Mouse (Mus musculus) liver, postnatal 0 days (tissue): Measurements from ENCODE around the gene Fetub. TPM values are rescaled to one million over a fixed set of nuclear protein-coding genes. Genes with fewer than 3 reads are reported as not detected.
"Not testable (repeated sequence)": the region's sequence is repeated elsewhere in the genome, so short reads cannot be mapped to it uniquely, and the experiment has no call there.

ENCODE experiments used
- ATAC-seq: fragments of 200-750 bp; cut with Nextera tagmentation; 2 replicates; pipeline ENCODE4 v1.8.0; 2017; ENCODE audit warnings: mild to moderate bottlenecking, moderate library complexity
- DNase-seq: peaks from one replicate; pipeline ENCODE4 v3.0.0-alpha.2; 2016
- H3K27ac ChIP-seq: fragments of 300-500 bp; sonication (generic); 2 replicates; pipeline ENCODE4 v1.5.1; 2014; ENCODE audit warnings: antibody characterized with exemption, moderate library complexity, mild to moderate bottlenecking, low read depth
- H3K27me3 ChIP-seq: fragments of 300-500 bp; sonication (generic); 2 replicates; pipeline ENCODE4 v1.6.1; 2014; ENCODE audit warnings: low read length, control low read depth, mixed read lengths; ENCODE audit not compliant: insufficient read depth
- H3K36me3 ChIP-seq: fragments of 300-500 bp; sonication (generic); replicated peaks from 2 replicates; pipeline ENCODE4 v1.6.1; 2014; ENCODE audit warnings: mild to moderate bottlenecking, control low read depth, low read length, moderate library complexity, mixed read lengths; ENCODE audit not compliant: insufficient read depth
- H3K4me1 ChIP-seq: fragments of 300-500 bp; sonication (generic); 2 replicates; pipeline ENCODE4 v1.6.1; 2014; ENCODE audit warnings: antibody characterized with exemption, mild to moderate bottlenecking, control low read depth; ENCODE audit not compliant: insufficient read depth
- H3K4me2 ChIP-seq: fragments of 300-500 bp; sonication (generic); 2 replicates; pipeline ENCODE4 v1.6.1; 2014; ENCODE audit warnings: low read depth, mild to moderate bottlenecking, low read length, moderate library complexity, mixed read lengths
- H3K4me3 ChIP-seq: fragments of 300-500 bp; sonication (generic); 2 replicates; pipeline ENCODE4 v1.5.1; 2014; ENCODE audit warnings: low read depth, low read length
- H3K9ac ChIP-seq: fragments of 300-500 bp; sonication (generic); replicated peaks from 2 replicates; pipeline ENCODE4 v1.6.1; 2014; ENCODE audit warnings: mild to moderate bottlenecking, moderate library complexity
- H3K9me3 ChIP-seq: fragments of 300-500 bp; sonication (generic); 2 replicates; pipeline ENCODE4 v1.6.1; 2016; ENCODE audit warnings: mild to moderate bottlenecking, control low read depth, low read length, mixed read lengths
- CTCF ChIP-seq: sonication (generic); IDR thresholded peaks from 2 replicates; pipeline ENCODE4 v1.5.1; 2016; ENCODE audit warnings: antibody characterized with exemption, low read depth
- EP300 ChIP-seq: IDR thresholded peaks from 2 replicates; pipeline ENCODE4 v1.6.1; 2016; ENCODE audit warnings: antibody characterized with exemption, low read depth, mild to moderate bottlenecking
- WGBS: fragments of 180-500 bp; shearing (Covaris S2); extraction: QIAGEN DNeasy Blood & Tissue Kit; methylation state at CpG from one replicate; pipeline ENCODE4 v1.1.7; 2014; ENCODE audit not compliant: insufficient replicate concordance; 5-methylcytosine and 5-hydroxymethylcytosine counted together
- polyA plus RNA-seq: library from polyadenylated mRNA; unstranded; fragments of >200 nt; fragmentation: Nextera tagmentation; extraction: Ambion mirVana; gene quantifications from 2 replicates; pipeline ENCODE4 v1.2.1, GENCODE M21; 2015

Fetub gene
- polyA plus RNA-seq, 1 experiment from 2014 or later: 578 TPM

- Histone ChIP-seq H3K36me3 (peaks cover 6% of the 10 kb centered on the region), H3K4me1 (no peaks in the 10 kb centered on the region), H3K9ac (no peak overlapping the region), H3K27ac (no peak overlapping the region), H3K4me3 (no peak overlapping the region), H3K27me3 (no peaks in the 10 kb centered on the region), H3K4me2 (no peak overlapping the region), H3K9me3 (no peaks in the 10 kb centered on the region)
- TF ChIP-seq CTCF: no peak
- TF ChIP-seq EP300: no peak
- DNase-seq: no peak
- no peak for ATAC-seq
- 81% methylated on average over 11 of the region's 11 CpGs for WGBS
Measured at GRCm38 (mm10) chr16:22931431-22932200, 13.5 kb downstream of the Fetub start.

- ATAC-seq (no peak), DNase-seq (no peak)
- no peaks in the 10 kb centered on the region for H3K27me3 ChIP-seq
- H3K27ac ChIP-seq: no peak overlapping the region
- no peak for TF ChIP-seq CTCF
- TF ChIP-seq EP300: no peak
- H3K9ac ChIP-seq: no peak overlapping the region
- H3K4me2 ChIP-seq: no peak overlapping the region
- H3K9me3 ChIP-seq: no peaks in the 10 kb centered on the region
- 84% methylated on average over 12 of the region's 12 CpGs for WGBS
- H3K36me3 ChIP-seq: peaks cover 11% of the 10 kb centered on the region
- H3K4me1 ChIP-seq: no peaks in the 10 kb centered on the region
- H3K4me3 ChIP-seq: no peak overlapping the region
Measured at GRCm38 (mm10) chr16:22937631-22938030, 19.5 kb downstream of the Fetub start.

GRCm38 (mm10) chr16:22938541-22938940 is 20.4 kb downstream of the Fetub start:
- H3K36me3 ChIP-seq: peaks cover 11% of the 10 kb centered on the region
- no peaks in the 10 kb centered on the region for H3K4me1 ChIP-seq
- no peak overlapping the region for H3K4me3 ChIP-seq
- WGBS: 54% methylated on average over 2 of the region's 2 CpGs
- peak overlapping the region; percentile 57 for H3K27ac ChIP-seq
- H3K9me3 ChIP-seq: no peaks in the 10 kb centered on the region
- ATAC-seq (peak; percentile 49; the same call in 1 of the 2 replicates), DNase-seq (peak; percentile 35)
- TF ChIP-seq CTCF (no peak), EP300 (no peak)
- H3K27me3 ChIP-seq: no peaks in the 10 kb centered on the region
- H3K4me2 ChIP-seq: no peak overlapping the region
- no peak overlapping the region for H3K9ac ChIP-seq

- DNase-seq (no peak), ATAC-seq (peak; percentile 49; the same call in 1 of the 2 replicates)
- no peak for TF ChIP-seq EP300
- TF ChIP-seq CTCF: no peak
- Histone ChIP-seq H3K36me3 (peaks cover 11% of the 10 kb centered on the region), H3K4me1 (no peaks in the 10 kb centered on the region), H3K4me3 (no peak overlapping the region), H3K27me3 (no peaks in the 10 kb centered on the region), H3K9me3 (no peaks in the 10 kb centered on the region), H3K27ac (peak overlapping the region; percentile 57), H3K4me2 (no peak overlapping the region; the same call in 1 of the 2 replicates), H3K9ac (no peak overlapping the region)
- 70% methylated on average over 8 of the region's 8 CpGs for WGBS
Measured at GRCm38 (mm10) chr16:22939120-22939695, 21.1 kb downstream of the Fetub start.

- H3K27ac ChIP-seq, H3K36me3 ChIP-seq, H3K27me3 ChIP-seq, H3K4me1 ChIP-seq, ATAC-seq, DNase-seq, H3K9me3 ChIP-seq, H3K4me2 ChIP-seq, H3K4me3 ChIP-seq, H3K9ac ChIP-seq: not testable (repeated sequence)
Measured at GRCm38 (mm10) chr16:22941825-22942476, 23.8 kb downstream of the Fetub start.

GRCm38 (mm10) chr16:22947371-22947770 is 29.2 kb downstream of the Fetub start:
- H3K9me3 ChIP-seq: no peaks in the 10 kb centered on the region
- DNase-seq (no peak), ATAC-seq (no peak)
- TF ChIP-seq EP300: no peak
- no peak for TF ChIP-seq CTCF
- H3K4me3 ChIP-seq: no peak overlapping the region
- 70% methylated on average over 2 of the region's 2 CpGs for WGBS
- 0 out of 2 replicates have a peak, but pooled peaks cover 2% of the 10 kb centered on the region for H3K4me1 ChIP-seq
- H3K27ac ChIP-seq: 0 out of 2 replicates have a peak overlapping the region, but pooled peaks have one; percentile 30
- H3K9ac ChIP-seq: no peak overlapping the region
- no peak overlapping the region for H3K4me2 ChIP-seq
- H3K27me3 ChIP-seq: no peaks in the 10 kb centered on the region
- H3K36me3 ChIP-seq: no peaks in the 10 kb centered on the region
